Mouse (Mus musculus) liver, embryonic 14.5 days (tissue): ENCODE results near the gene Zdhhc1.

Experiments
- CTCF ChIP-seq: IDR thresholded peaks from 2 replicates; pipeline ENCODE4 v1.5.1; 2016; ENCODE audit warnings: antibody characterized with exemption, low read depth, control low read depth
- EP300 ChIP-seq: IDR thresholded peaks from 2 replicates; pipeline ENCODE4 v1.6.1; 2016; ENCODE audit warnings: antibody characterized with exemption, low read depth

GRCm38 (mm10) chr8:105527110-105527509 is 30.4 kb upstream of the Zdhhc1 start:
- TF ChIP-seq CTCF, result no peak
- TF ChIP-seq EP300, result no peak
